Mouse (Mus musculus): ENCODE data around the gene Olfr1058.
"Not testable (repeated sequence)": the region's sequence is repeated elsewhere in the genome, so short reads cannot be mapped to it uniquely, and the experiment has no call there.

Olfr1058 gene

DNA sequence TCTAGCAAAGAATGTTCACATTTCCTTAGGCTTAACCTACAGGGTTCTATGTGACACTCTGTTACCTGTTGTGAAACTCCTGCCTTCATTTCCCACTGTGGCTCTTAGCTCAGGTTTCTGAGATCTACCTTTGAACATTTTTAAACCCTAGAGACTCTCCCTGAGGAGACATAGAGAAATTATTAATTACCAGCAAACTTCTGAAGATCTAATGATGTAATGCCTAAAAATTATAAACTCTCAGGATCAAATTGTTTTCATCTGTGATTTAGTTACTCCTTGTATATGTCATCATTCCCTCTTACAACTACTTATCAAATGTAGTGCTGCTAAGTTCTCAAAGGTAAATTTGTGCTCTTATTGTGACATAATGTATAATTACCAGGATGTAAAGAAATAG is at the start of gene Olfr1058:
Gene Olfr1058 (minus strand): TSS at position 101 of the 400 bp plus-strand sequence.
- not testable (repeated sequence) for DNase-seq (ENCODE audit: low read depth, low spot score)

DNA sequence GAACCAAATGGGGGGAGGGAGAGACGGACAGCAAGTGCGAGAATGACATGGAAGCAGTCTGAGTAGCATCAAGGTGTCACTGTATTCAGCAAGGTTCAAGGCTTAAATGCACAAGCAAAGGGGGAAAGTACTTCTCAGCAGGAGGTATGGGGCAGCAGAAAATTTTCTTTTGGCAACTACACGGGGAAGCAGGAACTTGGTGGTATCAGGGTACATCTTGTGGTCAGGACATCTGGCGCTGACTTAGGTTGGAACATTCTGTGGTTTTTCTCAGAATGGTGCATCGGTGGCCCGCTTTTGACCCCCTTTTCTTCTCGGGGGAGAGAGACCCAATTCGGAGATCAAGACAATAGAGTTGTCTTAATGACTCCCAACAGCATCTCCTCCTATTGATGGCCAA is 40.1 kb upstream of the Olfr1058 start:
- not testable (repeated sequence) for DNase-seq (ENCODE audit: low read depth, low spot score)

DNA sequence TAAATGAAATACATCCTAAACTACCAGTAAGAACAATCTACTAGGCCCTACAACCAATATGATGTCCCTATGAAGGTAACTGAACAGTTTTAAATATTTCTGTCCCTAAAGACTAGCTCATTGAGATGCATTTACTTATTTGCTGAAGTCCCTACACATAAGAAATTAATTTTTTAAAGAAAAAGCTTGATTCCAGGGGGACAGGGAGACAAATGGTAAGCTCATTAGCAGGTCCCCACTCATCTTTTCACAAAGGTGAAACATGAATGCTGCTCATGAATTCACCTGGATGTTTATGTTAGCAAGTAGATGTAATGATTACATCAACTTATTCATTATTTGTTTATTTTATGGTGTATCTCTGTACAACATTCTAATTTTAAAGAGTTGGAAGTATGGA is 38.3 kb upstream of the Olfr1058 start, which contains the start of gene Olfr1062:
Gene Olfr1062 (minus strand): TSS at position 101 of the 400 bp plus-strand sequence.
- not testable (repeated sequence) for DNase-seq (ENCODE audit: low read depth, low spot score)

DNA sequence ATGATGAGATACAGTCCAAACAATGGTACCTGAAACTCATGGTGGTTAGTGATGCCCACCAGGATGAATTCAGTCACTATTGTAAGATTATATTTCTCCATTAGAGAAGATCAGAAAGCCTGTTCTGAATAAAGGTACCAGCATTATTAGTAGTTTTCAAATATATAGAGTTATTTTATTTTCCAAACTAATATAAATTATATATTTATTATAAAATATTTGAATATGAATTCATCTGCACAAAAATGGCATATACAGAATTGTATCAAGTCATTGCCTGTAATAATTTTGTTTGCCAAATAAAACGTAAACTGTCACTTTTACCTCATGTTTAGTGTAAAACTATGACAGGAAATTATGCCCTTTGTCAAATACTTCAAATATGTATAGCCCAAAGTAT is 25.6 kb upstream of the Olfr1058 start, which contains the start of gene Olfr1061:
Gene Olfr1061 (minus strand): TSS at position 101 of the 400 bp plus-strand sequence.
- DNase-seq (ENCODE audit: low read depth, low spot score): no peak

DNA sequence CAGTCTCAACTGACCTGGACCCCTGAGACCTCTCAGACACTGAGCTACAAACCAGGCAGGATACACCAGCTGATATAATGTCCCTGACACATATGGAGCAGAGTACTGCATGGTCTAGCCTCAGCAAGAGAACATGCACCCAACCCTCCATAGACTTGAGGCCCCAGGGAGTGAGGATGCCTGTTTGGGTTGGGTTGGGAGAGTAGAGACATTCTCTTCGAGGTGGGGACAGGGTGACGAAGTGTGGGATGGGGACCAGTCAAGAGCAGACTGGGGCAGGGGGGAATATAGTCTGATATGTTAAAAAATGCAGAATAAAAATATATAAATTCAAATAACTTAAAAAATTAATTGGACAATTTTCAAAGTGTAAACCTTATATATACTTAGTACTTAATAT is 6.8 kb upstream of the Olfr1058 start:
- DNase-seq (ENCODE audit: low read depth, low spot score): no peak

DNA sequence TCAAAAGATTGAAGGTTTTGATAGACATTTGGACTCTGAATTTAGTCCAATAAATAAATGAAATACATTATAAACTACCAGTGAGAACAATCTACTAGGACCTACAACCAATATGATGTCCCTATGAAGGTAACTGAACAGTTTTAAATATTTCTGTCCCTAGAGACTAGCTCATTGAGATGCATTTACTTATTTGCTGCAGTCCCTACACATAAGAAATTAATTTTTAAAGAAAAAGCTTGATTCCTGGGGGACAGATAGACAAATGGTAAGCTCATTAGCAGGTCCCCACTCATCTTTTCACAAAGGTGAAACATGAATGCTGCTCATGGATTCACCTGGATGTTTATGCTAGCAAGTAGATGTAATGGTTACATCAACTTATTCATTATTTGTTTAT is 10.1 kb downstream of the Olfr1058 start, which contains the start of gene Olfr1057:
Gene Olfr1057 (minus strand): TSS at position 101 of the 400 bp plus-strand sequence.
- DNase-seq (ENCODE audit: low read depth, low spot score): no peak

DNA sequence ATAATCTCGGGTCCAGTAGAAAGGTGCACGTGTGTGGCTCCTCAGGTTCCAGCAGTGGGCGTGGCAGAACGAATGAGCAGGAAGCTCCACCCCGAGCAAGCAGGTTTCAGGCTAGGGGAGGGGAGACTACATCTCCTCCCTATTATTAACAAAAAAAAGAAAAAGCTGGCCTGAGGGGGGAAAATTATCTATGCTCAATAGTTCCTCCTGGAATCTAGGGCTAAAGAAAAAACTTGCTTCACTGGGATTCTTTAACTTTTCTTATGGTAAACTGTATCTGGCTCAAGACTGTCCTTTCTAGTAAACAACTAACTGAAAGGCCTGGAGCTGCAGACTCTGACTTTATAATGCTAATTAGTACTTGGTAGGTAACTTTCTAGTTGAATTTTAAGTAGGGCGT is 22.0 kb downstream of the Olfr1058 start:
- not testable (repeated sequence) for DNase-seq (ENCODE audit: low read depth, low spot score)

DNA sequence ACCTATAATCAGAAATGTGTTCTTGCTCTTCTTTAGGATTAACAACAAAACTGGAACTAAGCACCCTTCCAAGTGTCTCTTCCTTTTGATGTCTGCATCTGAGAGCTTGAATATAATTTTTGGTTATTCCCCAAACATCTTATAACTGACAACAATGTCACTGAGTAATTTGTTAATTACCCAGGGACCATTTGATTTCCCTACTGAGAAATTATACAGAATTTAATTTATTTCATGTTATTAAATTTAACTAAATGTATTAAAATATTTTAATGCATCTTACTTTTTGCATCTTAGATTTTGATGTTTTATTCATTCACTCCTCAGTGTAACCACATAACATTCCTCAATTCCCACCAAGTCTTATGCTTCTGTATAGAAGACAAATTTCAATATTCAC is 26.0 kb downstream of the Olfr1058 start, which contains the start of gene Olfr1056:
Gene Olfr1056 (minus strand): TSS at position 101 of the 400 bp plus-strand sequence.
- DNase-seq (ENCODE audit: low read depth, low spot score): no peak

DNA sequence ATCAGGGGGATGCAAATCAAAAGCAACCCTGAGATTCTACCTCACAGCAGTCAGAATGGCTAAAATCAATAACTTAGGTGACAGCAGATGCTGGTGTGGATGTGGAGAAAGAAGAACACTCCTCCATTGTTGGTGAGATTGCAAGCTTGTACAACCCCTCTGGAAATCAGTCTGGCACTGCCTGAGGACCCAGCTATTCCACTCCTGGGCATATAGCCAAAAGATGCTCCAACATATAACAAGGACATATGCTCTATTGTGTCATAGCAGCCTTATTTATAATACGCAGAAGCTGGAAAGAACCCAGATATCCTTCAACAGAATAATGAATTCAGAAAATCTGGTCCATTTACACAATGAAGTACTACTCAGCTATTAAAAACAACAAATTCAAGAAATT is 36.6 kb downstream of the Olfr1058 start:
- peak; percentile 7 for DNase-seq (ENCODE audit: low read depth, low spot score)

DNA sequence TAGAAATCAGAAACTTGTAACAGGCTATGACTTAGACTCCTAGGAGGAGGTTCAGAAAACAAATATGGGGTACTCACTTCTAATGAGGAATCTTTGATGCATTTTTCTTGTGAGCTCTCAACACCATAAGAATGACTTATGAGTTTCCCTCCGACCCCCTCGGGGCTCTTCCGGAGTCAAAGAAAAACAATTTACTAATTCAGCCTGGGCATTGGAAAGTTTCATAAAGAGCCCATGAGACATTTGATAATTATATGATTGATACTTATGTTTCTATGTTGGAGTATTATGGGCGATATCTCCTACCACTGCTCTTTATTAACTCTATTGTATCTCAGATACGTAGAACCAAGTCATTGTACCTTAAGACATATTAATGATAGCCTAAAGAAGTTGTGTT is 38.2 kb downstream of the Olfr1058 start, which contains the start of gene Olfr1055:
Gene Olfr1055 (minus strand): TSS at position 101 of the 400 bp plus-strand sequence.
- DNase-seq (ENCODE audit: low read depth, low spot score): no peak

DNA sequence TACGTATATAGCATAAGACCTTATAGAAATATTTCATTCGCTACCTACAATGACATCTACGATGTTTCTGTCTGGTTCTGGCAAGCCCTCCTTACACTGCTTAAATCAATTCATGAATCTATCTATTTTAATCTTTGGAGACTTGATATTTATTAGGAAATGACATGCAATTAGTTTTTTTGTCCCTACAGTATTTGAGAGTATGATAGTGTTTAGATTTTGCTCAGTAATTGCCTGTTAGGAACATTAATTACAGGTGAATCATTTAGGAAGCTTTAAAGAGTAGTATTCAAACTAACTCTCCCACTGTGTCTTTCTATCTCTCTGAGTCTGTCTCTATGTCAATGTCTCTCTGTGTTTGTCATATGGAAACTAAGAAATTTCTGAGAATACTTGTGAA is 53.0 kb downstream of the Olfr1058 start, which contains the start of gene Olfr1054:
Gene Olfr1054 (minus strand): TSS at position 101 of the 400 bp plus-strand sequence.
- DNase-seq (ENCODE audit: low read depth, low spot score): no peak
